Mouse (Mus musculus) erythroblast, adult 5-6 weeks (primary cell): ENCODE measurements around the gene Acot5. TPM values are rescaled to one million over a fixed set of nuclear protein-coding genes. Genes with fewer than 3 reads are reported as not detected.
A peak's percentile ranks its signal among the peaks of the same experiment; 100 is the strongest.
"Not testable (repeated sequence)": the region's sequence is repeated elsewhere in the genome, so short reads cannot be mapped to it uniquely, and the experiment has no call there.

ENCODE experiments used
- ATAC-seq: replicated peaks from 2 replicates; pipeline ENCODE4 v1.8.0; 2016; ENCODE audit warnings: moderate number of reproducible peaks, mild to moderate bottlenecking, moderate TSS enrichment, inconsistent platforms; ENCODE audit not compliant: poor library complexity, low FRiP score, severe bottlenecking
- total RNA-seq, 2 experiments: library from RNA; stranded (forward) in 1 of 2; stranded (reverse) in 1 of 2; fragments of 150-400 nt in 1 of 2; fragments of 200-764, 138-1000 nt in 1 of 2; gene quantifications; 2 replicates each; pipeline versions ENCODE4 v1.2.3 to v1.2.4; 2015 to 2017; ENCODE audit warnings: low replicate concordance in 2 of 2

The Acot5 gene
- total RNA-seq (2015; ENCODE audit: low replicate concordance) (not detected in 2 replicates), total RNA-seq (2017; ENCODE audit: low replicate concordance) (not detected in 2 replicates)

- ATAC-seq: no peak
Measured at GRCm38 (mm10) chr12:84068986-84069385, at the start of gene Acot5. Acot5 (plus strand) TSS chr12:84069325.

GRCm38 (mm10) chr12:84020528-84020927 lies 48.6 kb upstream of the Acot5 start:
- ATAC-seq: not testable (repeated sequence)

- not testable (repeated sequence) for ATAC-seq
Measured at GRCm38 (mm10) chr12:84022266-84022665, 46.9 kb upstream of the Acot5 start.

GRCm38 (mm10) chr12:84023052-84023745 lies 45.9 kb upstream of the Acot5 start:
- ATAC-seq: no peak

- ATAC-seq: no peak
Measured at GRCm38 (mm10) chr12:84025888-84026287, 43.2 kb upstream of the Acot5 start.

- ATAC-seq: not testable (repeated sequence)
Measured at GRCm38 (mm10) chr12:84028328-84028727, 40.8 kb upstream of the Acot5 start.

GRCm38 (mm10) chr12:84029043-84029442 lies 40.1 kb upstream of the Acot5 start:
- ATAC-seq: not testable (repeated sequence)

- ATAC-seq: peak; percentile 92
Measured at GRCm38 (mm10) chr12:84030659-84031332, 38.3 kb upstream of the Acot5 start.

- ATAC-seq: no peak
Measured at GRCm38 (mm10) chr12:84032854-84033253, 36.3 kb upstream of the Acot5 start.

GRCm38 (mm10) chr12:84033302-84033701 lies 35.8 kb upstream of the Acot5 start:
- ATAC-seq: not testable (repeated sequence)

- no peak for ATAC-seq
Measured at GRCm38 (mm10) chr12:84034108-84034507, 35.0 kb upstream of the Acot5 start.

- ATAC-seq: not testable (repeated sequence)
Measured at GRCm38 (mm10) chr12:84038241-84038640, 30.9 kb upstream of the Acot5 start, which contains the start of gene Acot4. Acot4 (plus strand) TSS chr12:84038379.

GRCm38 (mm10) chr12:84038691-84039111 lies 30.4 kb upstream of the Acot5 start, which contains the start of gene Gm49366:
Gm49366 (plus strand) TSS chr12:84038935.
- ATAC-seq: not testable (repeated sequence)

- ATAC-seq: no peak
Measured at GRCm38 (mm10) chr12:84042248-84042647, 26.9 kb upstream of the Acot5 start.

GRCm38 (mm10) chr12:84044045-84044444 lies 25.1 kb upstream of the Acot5 start:
- no peak for ATAC-seq

GRCm38 (mm10) chr12:84046906-84047305 lies 22.2 kb upstream of the Acot5 start:
- ATAC-seq: no peak

GRCm38 (mm10) chr12:84050744-84051143 lies 18.4 kb upstream of the Acot5 start:
- not testable (repeated sequence) for ATAC-seq

- ATAC-seq: no peak
Measured at GRCm38 (mm10) chr12:84051937-84052474, 17.1 kb upstream of the Acot5 start, which contains the start of gene Acot3. Acot3 (plus strand) TSS chr12:84052144.

- no peak for ATAC-seq
Measured at GRCm38 (mm10) chr12:84052609-84053008, 16.5 kb upstream of the Acot5 start.

- ATAC-seq: no peak
Measured at GRCm38 (mm10) chr12:84053173-84053572, 16.0 kb upstream of the Acot5 start.
